Mouse (Mus musculus) brown adipose tissue, adult 24 weeks (tissue): ENCODE data around the gene Parp8. TPM values are rescaled to one million over a fixed set of nuclear protein-coding genes. Genes with fewer than 3 reads are reported as not detected.
A peak's percentile ranks its signal among the peaks of the same experiment; 100 is the strongest.

Source experiments
- H3K27ac ChIP-seq: fragments of 200-500 bp; replicated peaks from 2 replicates; pipeline ENCODE4 v1.5.1; 2012; ENCODE audit warnings: low read depth, mild to moderate bottlenecking, low read length
- H3K4me1 ChIP-seq: fragments of 200-500 bp; 2 replicates; pipeline ENCODE4 v1.6.1; 2012; ENCODE audit warnings: low read length, mixed read lengths; ENCODE audit not compliant: control insufficient read depth, insufficient read depth, insufficient read length
- H3K4me3 ChIP-seq: fragments of 200-500 bp; 2 replicates; pipeline ENCODE4 v1.5.1; 2012; ENCODE audit warnings: low read depth, mild to moderate bottlenecking, low read length, moderate library complexity; ENCODE audit not compliant: insufficient read depth
- polyA plus RNA-seq: library from polyadenylated mRNA; stranded (reverse); fragments of >200 nt; gene quantifications from 2 replicates; pipeline ENCODE4 v1.2.4, GENCODE M21; 2012; ENCODE audit not compliant: missing spikeins, insufficient read depth, insufficient read length

The Parp8 gene
- polyA plus RNA-seq, 1 experiment: 2.2 TPM

GRCm38 (mm10) chr13:117027336-117027735, 2.0 kb upstream of the Parp8 start:
- no peaks in the 10 kb centered on the region for H3K4me1 ChIP-seq
- H3K27ac ChIP-seq: no peak overlapping the region
- H3K4me3 ChIP-seq: no peak overlapping the region

DNA sequence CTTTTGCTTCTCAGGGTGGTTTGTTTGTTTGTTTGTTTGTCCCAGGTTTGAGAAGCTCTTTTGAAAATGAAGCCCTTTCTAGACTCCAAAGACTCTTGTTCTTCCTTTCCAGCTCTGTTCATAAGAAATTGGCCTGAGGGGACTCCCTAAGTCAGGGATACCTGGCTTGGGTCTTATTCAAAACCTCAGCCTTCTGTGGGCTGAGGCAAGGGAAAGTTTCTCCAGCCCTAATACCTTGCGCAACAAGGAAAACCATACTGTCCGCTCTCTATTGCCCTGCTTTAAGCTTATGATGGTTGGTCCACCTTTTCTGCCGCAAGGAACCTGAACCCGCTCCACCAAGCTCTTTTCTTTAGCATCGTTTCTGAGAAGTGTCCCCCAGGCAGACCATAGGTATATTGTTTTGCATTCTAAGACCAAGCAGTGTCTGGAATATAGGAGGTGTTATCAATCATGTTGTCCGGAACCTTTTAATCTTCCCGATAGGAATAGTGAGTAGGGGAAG, 991 bp upstream of the Parp8 start:
- H3K4me3 ChIP-seq: peak overlapping the region; percentile 87; the same call in 1 of the 2 replicates
- no peaks in the 10 kb centered on the region for H3K4me1 ChIP-seq
- H3K27ac ChIP-seq: no peak overlapping the region

DNA sequence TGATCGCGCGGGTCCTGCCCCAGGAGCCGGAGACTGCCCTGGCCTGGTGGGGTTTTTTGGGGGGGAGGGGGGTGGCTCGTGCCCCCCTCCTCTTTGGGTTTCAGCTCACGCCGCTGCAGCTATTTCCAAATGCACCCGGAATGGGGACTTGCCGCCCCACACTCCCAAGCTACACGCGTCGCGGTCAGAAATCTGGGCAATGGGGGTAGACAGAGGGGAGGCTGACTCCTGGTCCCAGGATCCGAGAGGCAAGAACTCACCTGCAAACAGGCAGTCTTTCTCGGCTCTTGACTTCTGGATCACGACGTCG, 466 bp downstream of the Parp8 start:
- Histone ChIP-seq H3K27ac (peak overlapping the region; percentile 32; the same call in 1 of the 2 replicates), H3K4me3 (peak overlapping the region; percentile 87), H3K4me1 (no peaks in the 10 kb centered on the region)

- peak overlapping the region; percentile 32 for H3K27ac ChIP-seq
- no peaks in the 10 kb centered on the region for H3K4me1 ChIP-seq
- H3K4me3 ChIP-seq: peak overlapping the region; percentile 87
Observed at GRCm38 (mm10) chr13:117024127-117024915, 1.0 kb downstream of the Parp8 start.

- Histone ChIP-seq H3K27ac (0 out of 2 replicates have a peak overlapping the region, but pooled peaks have one; percentile 0), H3K4me3 (peak overlapping the region; percentile 87), H3K4me1 (no peaks in the 10 kb centered on the region)
Observed at GRCm38 (mm10) chr13:117023346-117024050, 1.8 kb downstream of the Parp8 start.

GRCm38 (mm10) chr13:117020631-117021030, 4.7 kb downstream of the Parp8 start:
- Histone ChIP-seq H3K4me3 (no peak overlapping the region), H3K4me1 (no peaks in the 10 kb centered on the region), H3K27ac (no peak overlapping the region)

DNA sequence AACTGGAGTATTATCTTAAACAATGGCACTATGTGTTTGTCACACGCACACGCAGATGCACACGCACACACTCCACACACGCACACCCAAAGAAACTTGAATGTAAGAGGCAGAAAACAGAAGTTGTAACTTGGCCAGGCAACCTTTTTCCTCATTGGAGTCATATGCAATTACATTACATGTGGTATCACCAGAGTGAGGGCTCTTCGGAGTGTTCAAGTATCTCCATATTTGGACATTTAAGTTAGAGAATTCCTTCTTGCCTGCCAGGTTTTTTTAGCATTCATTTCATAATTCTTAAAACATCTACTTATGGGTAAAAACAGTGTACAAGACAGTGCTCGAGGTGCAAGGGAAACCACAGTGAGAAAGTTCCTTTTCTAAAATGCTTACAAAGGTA, 6.7 kb downstream of the Parp8 start:
- H3K4me3 ChIP-seq: no peak overlapping the region
- no peaks in the 10 kb centered on the region for H3K4me1 ChIP-seq
- H3K27ac ChIP-seq: no peak overlapping the region

- Histone ChIP-seq H3K27ac (no peak overlapping the region), H3K4me1 (no peaks in the 10 kb centered on the region; the same call in none of the 2 replicates), H3K4me3 (no peak overlapping the region)
Observed at GRCm38 (mm10) chr13:117013516-117013915, 11.8 kb downstream of the Parp8 start.

GRCm38 (mm10) chr13:117012031-117012430, 13.3 kb downstream of the Parp8 start:
- H3K4me1 ChIP-seq: no peaks in the 10 kb centered on the region; the same call in none of the 2 replicates
- no peak overlapping the region for H3K4me3 ChIP-seq
- H3K27ac ChIP-seq: no peak overlapping the region

GRCm38 (mm10) chr13:117010143-117010542, 15.2 kb downstream of the Parp8 start:
- Histone ChIP-seq H3K27ac (no peak overlapping the region), H3K4me3 (no peak overlapping the region), H3K4me1 (no peaks in the 10 kb centered on the region; the same call in none of the 2 replicates)

- Histone ChIP-seq H3K4me3 (no peak overlapping the region), H3K4me1 (no peaks in the 10 kb centered on the region; the same call in none of the 2 replicates), H3K27ac (no peak overlapping the region)
Observed at GRCm38 (mm10) chr13:117008021-117009015, 17.0 kb downstream of the Parp8 start.

GRCm38 (mm10) chr13:117007566-117007965, 17.8 kb downstream of the Parp8 start:
- H3K4me3 ChIP-seq: no peak overlapping the region
- H3K4me1 ChIP-seq: no peaks in the 10 kb centered on the region; the same call in none of the 2 replicates
- H3K27ac ChIP-seq: no peak overlapping the region

GRCm38 (mm10) chr13:117006638-117007037, 18.7 kb downstream of the Parp8 start:
- H3K27ac ChIP-seq: no peak overlapping the region
- no peaks in the 10 kb centered on the region; the same call in none of the 2 replicates for H3K4me1 ChIP-seq
- no peak overlapping the region for H3K4me3 ChIP-seq

DNA sequence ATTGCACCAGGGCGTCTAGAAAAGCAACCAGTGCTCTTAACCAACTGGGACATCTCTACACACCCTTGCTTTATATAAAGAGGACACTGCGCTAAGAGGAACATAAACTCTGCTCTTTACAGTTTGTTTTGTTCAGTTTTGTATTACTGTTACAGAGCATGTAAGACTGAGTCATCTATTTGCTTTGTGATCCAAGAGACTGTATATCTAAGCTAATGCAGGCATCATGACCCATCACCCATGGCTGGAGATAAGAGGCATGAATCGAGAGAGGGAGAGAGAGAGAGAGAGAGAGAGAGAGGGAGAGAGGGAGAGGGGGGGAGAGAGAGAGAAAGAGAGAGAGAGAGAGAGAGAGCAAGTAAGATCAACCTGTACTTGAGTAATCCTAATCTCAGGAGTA, 24.8 kb downstream of the Parp8 start:
- H3K4me1 ChIP-seq: no peaks in the 10 kb centered on the region
- H3K27ac ChIP-seq: no peak overlapping the region
- no peak overlapping the region for H3K4me3 ChIP-seq
